Mouse (Mus musculus) heart, embryonic 11.5 days (tissue): ENCODE measurements around the gene Nedd9. TPM values are rescaled to one million over a fixed set of nuclear protein-coding genes. Genes with fewer than 3 reads are reported as not detected.

ENCODE experiments used
- ATAC-seq: fragments of 200-750 bp; cut with Nextera tagmentation; replicated peaks from 2 replicates; pipeline ENCODE4 v1.8.0; 2017; ENCODE audit warnings: moderate library complexity; ENCODE audit not compliant: insufficient number of reproducible peaks, low FRiP score, low TSS enrichment
- H3K27ac ChIP-seq: fragments of 300-500 bp; sonication (generic); 2 replicates; pipeline ENCODE4 v1.5.1; 2014; ENCODE audit warnings: mild to moderate bottlenecking, low read depth, low read length
- H3K27me3 ChIP-seq: fragments of 300-500 bp; sonication (generic); 2 replicates; pipeline ENCODE4 v1.6.1; 2014; ENCODE audit warnings: mild to moderate bottlenecking, low read length, mixed read lengths; ENCODE audit not compliant: control insufficient read depth, insufficient read depth
- H3K36me3 ChIP-seq: fragments of 300-500 bp; sonication (generic); 2 replicates; pipeline ENCODE4 v1.6.1; 2014; ENCODE audit warnings: mild to moderate bottlenecking, low read length, moderate library complexity, mixed read lengths; ENCODE audit not compliant: control insufficient read depth, insufficient read depth
- H3K4me1 ChIP-seq: fragments of 300-500 bp; sonication (generic); 2 replicates; pipeline ENCODE4 v1.6.1; 2014; ENCODE audit warnings: low read length; ENCODE audit not compliant: control insufficient read depth, insufficient read depth
- H3K4me2 ChIP-seq: fragments of 300-500 bp; sonication (generic); 2 replicates; pipeline ENCODE4 v1.6.1; 2014; ENCODE audit warnings: mild to moderate bottlenecking, moderate library complexity
- H3K4me3 ChIP-seq: fragments of 300-500 bp; sonication (generic); 2 replicates; pipeline ENCODE4 v1.5.1; 2014; ENCODE audit warnings: low read depth, low read length
- H3K9ac ChIP-seq: fragments of 300-500 bp; sonication (generic); 2 replicates; pipeline ENCODE4 v1.6.1; 2014; ENCODE audit warnings: mild to moderate bottlenecking, low read depth, low read length, moderate library complexity
- H3K9me3 ChIP-seq: fragments of 300-500 bp; sonication (generic); replicated peaks from 2 replicates; pipeline ENCODE4 v1.6.1; 2016; ENCODE audit warnings: low read length; ENCODE audit not compliant: control insufficient read depth
- WGBS: fragments of 180-500 bp; shearing (Covaris S2); extraction: QIAGEN DNeasy Blood & Tissue Kit; methylation state at CpG from one replicate; pipeline ENCODE4 v1.1.7; 2014; ENCODE audit not compliant: insufficient replicate concordance; 5-methylcytosine and 5-hydroxymethylcytosine counted together
- polyA plus RNA-seq: library from polyadenylated mRNA; unstranded; fragments of >200 nt; fragmentation: Nextera tagmentation; extraction: Ambion mirVana; gene quantifications from 2 replicates; pipeline ENCODE4 v1.2.1, GENCODE M21; 2014

Nedd9 gene
- polyA plus RNA-seq, 1 experiment from 2014 or later: 19.2 TPM

- Histone ChIP-seq H3K36me3 (no peaks in the 10 kb centered on the region), H3K9ac (no peak overlapping the region), H3K27me3 (0 out of 2 replicates have a peak, but pooled peaks cover 3% of the 10 kb centered on the region), H3K27ac (no peak overlapping the region), H3K9me3 (no peaks in the 10 kb centered on the region), H3K4me3 (no peak overlapping the region), H3K4me2 (no peak overlapping the region), H3K4me1 (peaks cover 12% of the 10 kb centered on the region; the same call in 1 of the 2 replicates)
- ATAC-seq: no peak
- 72% methylated on average over 6 of the region's 6 CpGs for WGBS
These were observed 132.6 kb downstream of the Nedd9 start for GRCm38 (mm10) chr13:41354591-41354990.

- H3K4me2 ChIP-seq: no peak overlapping the region
- no peak overlapping the region for H3K27ac ChIP-seq
- no peaks in the 10 kb centered on the region for H3K36me3 ChIP-seq
- WGBS: 58% methylated on average over 3 of the region's 3 CpGs
- 0 out of 2 replicates have a peak, but pooled peaks cover 3% of the 10 kb centered on the region for H3K27me3 ChIP-seq
- H3K4me1 ChIP-seq: peaks cover 9% of the 10 kb centered on the region; the same call in 1 of the 2 replicates
- no peak overlapping the region for H3K9ac ChIP-seq
- H3K4me3 ChIP-seq: no peak overlapping the region
- ATAC-seq: no peak
- H3K9me3 ChIP-seq: no peaks in the 10 kb centered on the region
These were observed 133.5 kb downstream of the Nedd9 start for GRCm38 (mm10) chr13:41353676-41354075.

- Histone ChIP-seq H3K4me1 (peaks cover 9% of the 10 kb centered on the region; the same call in 1 of the 2 replicates), H3K9me3 (no peaks in the 10 kb centered on the region), H3K4me3 (no peak overlapping the region), H3K9ac (no peak overlapping the region), H3K4me2 (no peak overlapping the region), H3K36me3 (no peaks in the 10 kb centered on the region), H3K27ac (no peak overlapping the region), H3K27me3 (0 out of 2 replicates have a peak, but pooled peaks cover 3% of the 10 kb centered on the region)
- 32% methylated on average over 5 of the region's 5 CpGs for WGBS
- no peak for ATAC-seq
These were observed 134.8 kb downstream of the Nedd9 start for GRCm38 (mm10) chr13:41352352-41352751.

GRCm38 (mm10) chr13:41350589-41350988, 136.6 kb downstream of the Nedd9 start:
- Histone ChIP-seq H3K4me3 (no peak overlapping the region), H3K36me3 (no peaks in the 10 kb centered on the region), H3K4me2 (no peak overlapping the region), H3K27ac (no peak overlapping the region), H3K9ac (no peak overlapping the region), H3K9me3 (no peaks in the 10 kb centered on the region), H3K27me3 (no peaks in the 10 kb centered on the region), H3K4me1 (peaks cover 16% of the 10 kb centered on the region)
- WGBS: 82% methylated on average over 3 of the region's 3 CpGs
- ATAC-seq: no peak

- H3K4me3 ChIP-seq: no peak overlapping the region
- WGBS: 60% methylated on average over 4 of the region's 4 CpGs
- ATAC-seq: no peak
- no peak overlapping the region for H3K9ac ChIP-seq
- peaks cover 21% of the 10 kb centered on the region for H3K4me1 ChIP-seq
- H3K4me2 ChIP-seq: no peak overlapping the region
- H3K36me3 ChIP-seq: no peaks in the 10 kb centered on the region
- H3K27me3 ChIP-seq: no peaks in the 10 kb centered on the region
- H3K27ac ChIP-seq: no peak overlapping the region
- no peaks in the 10 kb centered on the region for H3K9me3 ChIP-seq
These were observed 137.4 kb downstream of the Nedd9 start for GRCm38 (mm10) chr13:41349770-41350169.

GRCm38 (mm10) chr13:41345756-41346155, 141.4 kb downstream of the Nedd9 start:
- H3K4me1 ChIP-seq: peaks cover 35% of the 10 kb centered on the region

GRCm38 (mm10) chr13:41345306-41345705, 141.9 kb downstream of the Nedd9 start:
- H3K9ac ChIP-seq: no peak overlapping the region
- H3K27ac ChIP-seq: peak overlapping the region; percentile 70
- no peaks in the 10 kb centered on the region for H3K9me3 ChIP-seq
- H3K4me2 ChIP-seq: 0 out of 2 replicates have a peak overlapping the region, but pooled peaks have one; percentile 12
- 45% methylated on average over 6 of the region's 6 CpGs for WGBS
- H3K36me3 ChIP-seq: no peaks in the 10 kb centered on the region
- peak; percentile 36; the same call in 1 of the 2 replicates for ATAC-seq
- H3K4me1 ChIP-seq: peaks cover 37% of the 10 kb centered on the region
- no peak overlapping the region for H3K4me3 ChIP-seq
- H3K27me3 ChIP-seq: no peaks in the 10 kb centered on the region

More at GRCm38 (mm10) chr13:41345756-41346155, 141.4 kb downstream of the Nedd9 start:
- no peaks in the 10 kb centered on the region for H3K27me3 ChIP-seq
- peak; percentile 43; the same call in 1 of the 2 replicates for ATAC-seq
- peak overlapping the region; percentile 70 for H3K27ac ChIP-seq
- 55% methylated on average over 7 of the region's 7 CpGs for WGBS
- no peaks in the 10 kb centered on the region for H3K36me3 ChIP-seq
- no peak overlapping the region for H3K9ac ChIP-seq
- no peaks in the 10 kb centered on the region for H3K9me3 ChIP-seq
- H3K4me2 ChIP-seq: 0 out of 2 replicates have a peak overlapping the region, but pooled peaks have one; percentile 12
- H3K4me3 ChIP-seq: no peak overlapping the region

- Histone ChIP-seq H3K9me3 (no peaks in the 10 kb centered on the region), H3K9ac (no peak overlapping the region), H3K27me3 (no peaks in the 10 kb centered on the region), H3K27ac (no peak overlapping the region), H3K4me3 (no peak overlapping the region), H3K4me2 (no peak overlapping the region), H3K4me1 (peaks cover 49% of the 10 kb centered on the region), H3K36me3 (no peaks in the 10 kb centered on the region)
- 31% methylated on average over 3 of the region's 3 CpGs for WGBS
- no peak for ATAC-seq
These were observed 143.3 kb downstream of the Nedd9 start for GRCm38 (mm10) chr13:41343887-41344266.
